Mouse (Mus musculus) lung, postnatal 0 days (tissue): ENCODE measurements around the gene BC025920. TPM values are rescaled to one million over a fixed set of nuclear protein-coding genes. Genes with fewer than 3 reads are reported as not detected.

ENCODE experiments used
- ATAC-seq: fragments of 200-750 bp; cut with Nextera tagmentation; 2 replicates; pipeline ENCODE4 v1.8.0; 2017; ENCODE audit warnings: moderate library complexity
- DNase-seq: peaks from one replicate; pipeline ENCODE4 v3.0.0-alpha.2; 2016; ENCODE audit warnings: low spot score
- H3K27ac ChIP-seq: fragments of 300-500 bp; sonication (generic); 2 replicates; pipeline ENCODE4 v1.5.1; 2014; ENCODE audit warnings: antibody characterized with exemption, mild to moderate bottlenecking, low read length, mixed read lengths
- H3K27me3 ChIP-seq: fragments of 300-500 bp; sonication (generic); replicated peaks from 2 replicates; pipeline ENCODE4 v1.6.1; 2014; ENCODE audit warnings: low read length, mixed read lengths; ENCODE audit not compliant: insufficient read depth
- H3K36me3 ChIP-seq: fragments of 300-500 bp; sonication (generic); 2 replicates; pipeline ENCODE4 v1.6.1; 2014; ENCODE audit warnings: low read length, mixed read lengths; ENCODE audit not compliant: insufficient read depth
- H3K4me1 ChIP-seq: fragments of 300-500 bp; sonication (generic); 2 replicates; pipeline ENCODE4 v1.6.1; 2014; ENCODE audit warnings: antibody characterized with exemption, low read depth, low read length, mixed read lengths; ENCODE audit not compliant: insufficient read depth
- H3K4me2 ChIP-seq: fragments of 300-500 bp; sonication (generic); replicated peaks from 2 replicates; pipeline ENCODE4 v1.6.1; 2014; ENCODE audit warnings: low read depth, mild to moderate bottlenecking, low read length, moderate library complexity, mixed read lengths
- H3K4me3 ChIP-seq: fragments of 300-500 bp; sonication (generic); 2 replicates; pipeline ENCODE4 v1.5.1; 2014; ENCODE audit warnings: low read depth, low read length
- H3K9ac ChIP-seq: fragments of 300-500 bp; sonication (generic); replicated peaks from 2 replicates; pipeline ENCODE4 v1.6.1; 2014; ENCODE audit warnings: low read depth, mild to moderate bottlenecking
- H3K9me3 ChIP-seq: fragments of 300-500 bp; sonication (generic); 2 replicates; pipeline ENCODE4 v1.6.1; 2016; ENCODE audit warnings: low read length, mixed read lengths
- CTCF ChIP-seq: IDR thresholded peaks from 2 replicates; pipeline ENCODE4 v1.5.1; 2016; ENCODE audit warnings: antibody characterized with exemption, mild to moderate bottlenecking
- EP300 ChIP-seq: IDR thresholded peaks from 2 replicates; pipeline ENCODE4 v1.6.1; 2016; ENCODE audit warnings: antibody characterized with exemption, mild to moderate bottlenecking, control low read depth
- WGBS: fragments of 180-500 bp; shearing (Covaris S2); extraction: QIAGEN DNeasy Blood & Tissue Kit; methylation state at CpG from one replicate; pipeline ENCODE4 v1.1.7; 2014; 5-methylcytosine and 5-hydroxymethylcytosine counted together
- polyA plus RNA-seq: library from polyadenylated mRNA; unstranded; fragments of >200 nt; fragmentation: Nextera tagmentation; extraction: Ambion mirVana; gene quantifications from 2 replicates; pipeline ENCODE4 v1.2.1, GENCODE M21; 2015

Gene BC025920
- polyA plus RNA-seq, 1 experiment from 2014 or later: 0.29 TPM

GRCm38 (mm10) chr10:81655178-81655577 lies 49.1 kb downstream of the BC025920 start:
- ATAC-seq: no peak
- Histone ChIP-seq H3K27ac (no peak overlapping the region), H3K9ac (no peak overlapping the region), H3K4me1 (no peaks in the 10 kb centered on the region), H3K27me3 (no peaks in the 10 kb centered on the region), H3K4me3 (no peak overlapping the region), H3K36me3 (0 out of 2 replicates have a peak, but pooled peaks cover 3% of the 10 kb centered on the region), H3K9me3 (peaks cover 9% of the 10 kb centered on the region; the same call in 1 of the 2 replicates), H3K4me2 (no peak overlapping the region)
- DNase-seq: no peak
- TF ChIP-seq CTCF: no peak
- no peak for TF ChIP-seq EP300
- WGBS: 93% methylated on average over 10 of the region's 10 CpGs

DNA sequence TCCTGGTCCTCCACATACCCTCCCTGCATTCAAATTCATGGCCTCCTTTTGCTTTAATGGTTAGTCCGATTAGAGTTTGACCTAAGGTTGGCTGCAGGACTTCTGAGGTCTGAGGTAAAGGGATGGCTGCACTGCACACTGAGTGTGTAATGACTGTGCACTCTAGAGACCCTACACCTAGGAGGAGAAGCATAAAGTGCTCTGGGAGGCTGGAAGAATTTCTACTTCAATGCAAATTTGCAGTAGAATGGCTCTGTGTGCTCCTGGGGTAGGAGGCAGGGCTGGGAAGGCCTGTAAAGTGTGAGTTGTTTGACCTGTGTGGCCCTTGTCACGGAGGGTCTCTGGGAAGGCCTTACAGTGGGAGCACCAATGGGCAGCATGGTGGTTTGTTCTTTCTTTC lies 50.1 kb downstream of the BC025920 start:
- Histone ChIP-seq H3K4me3 (no peak overlapping the region), H3K9me3 (peaks cover 11% of the 10 kb centered on the region; the same call in 1 of the 2 replicates), H3K4me1 (no peaks in the 10 kb centered on the region), H3K36me3 (0 out of 2 replicates have a peak, but pooled peaks cover 3% of the 10 kb centered on the region), H3K9ac (no peak overlapping the region), H3K27me3 (no peaks in the 10 kb centered on the region), H3K4me2 (no peak overlapping the region), H3K27ac (no peak overlapping the region)
- TF ChIP-seq CTCF (no peak), EP300 (no peak)
- DNase-seq: no peak
- WGBS: 98% methylated on average over 2 of the region's 2 CpGs
- no peak for ATAC-seq

Other genes with a start within 250 kb of the BC025920 start
- gene Mfsd12, start 248.8 kb upstream of the BC025920 start, polyA plus RNA-seq: 14.0 and 16.9 TPM in 2 replicates
- 5.4 and 6.6 TPM in 2 replicates for gene 4930404N11Rik, start 240.5 kb upstream of the BC025920 start, polyA plus RNA-seq
- 39.5 and 39.7 TPM in 2 replicates for gene Fzr1, start 227.8 kb upstream of the BC025920 start, polyA plus RNA-seq
- 49.4 and 55.2 TPM in 2 replicates for gene Dohh, start 221.8 kb upstream of the BC025920 start, polyA plus RNA-seq
- gene Gm48551, start 221.8 kb upstream of the BC025920 start, polyA plus RNA-seq: 2.4 and 3.0 TPM in 2 replicates
- gene Gm48552, start 217.3 kb upstream of the BC025920 start, polyA plus RNA-seq: 0.20 and 0.63 TPM in 2 replicates
- 3.1 and 3.6 TPM in 2 replicates for gene Smim24, start 213.2 kb upstream of the BC025920 start, polyA plus RNA-seq
- gene Nfic, start 150.6 kb upstream of the BC025920 start, polyA plus RNA-seq: 73.6 and 83.9 TPM in 2 replicates
- gene Celf5, start 123.6 kb upstream of the BC025920 start, polyA plus RNA-seq: 0.08 and 0.11 TPM in 2 replicates
- gene Ncln, start 109.9 kb upstream of the BC025920 start, polyA plus RNA-seq: 40.7 and 46.7 TPM in 2 replicates
- gene S1pr4, start 106.1 kb upstream of the BC025920 start, polyA plus RNA-seq: 19.0 and 19.3 TPM in 2 replicates
- 4.2 and 4.6 TPM in 2 replicates for gene Gna15, start 82.0 kb upstream of the BC025920 start, polyA plus RNA-seq
- 62.5 and 63.2 TPM in 2 replicates for gene Gna11, start 61.1 kb upstream of the BC025920 start, polyA plus RNA-seq
- gene Aes, start 46.8 kb upstream of the BC025920 start, polyA plus RNA-seq: 467 and 473 TPM in 2 replicates
- gene Tle2, start 31.7 kb upstream of the BC025920 start, polyA plus RNA-seq: 29.9 and 37.0 TPM in 2 replicates
- 12.8 and 18.5 TPM in 2 replicates for gene Tle6, start 5.2 kb upstream of the BC025920 start, polyA plus RNA-seq
- 24.1 and 24.2 TPM in 2 replicates for gene Sirt6, start 21.5 kb downstream of the BC025920 start, polyA plus RNA-seq
- gene Ankrd24, start 22.3 kb downstream of the BC025920 start, polyA plus RNA-seq: 4.4 and 5.3 TPM in 2 replicates
- gene Gm10778, start 42.8 kb downstream of the BC025920 start, polyA plus RNA-seq: 2.6 and 2.9 TPM in 2 replicates
- 10.1 and 12.5 TPM in 2 replicates for gene Zfp433, start 98.6 kb downstream of the BC025920 start, polyA plus RNA-seq
- gene Gm3055, start 164.9 kb downstream of the BC025920 start, polyA plus RNA-seq: 2.7 and 3.1 TPM in 2 replicates
- 1.4 and 1.8 TPM in 2 replicates for gene Gm4767, start 205.9 kb downstream of the BC025920 start, polyA plus RNA-seq